Mouse (Mus musculus): ENCODE data around the gene Grin2c. TPM values are rescaled to one million over a fixed set of nuclear protein-coding genes. Genes with fewer than 3 reads are reported as not detected.

Gene Grin2c
- total RNA-seq (2023; ENCODE audit: inconsistent age) = not detected in 4 replicates

GRCm38 (mm10) chr11:115267061-115267883 lies at the start of gene Grin2c:
Gene Grin2c (minus strand): TSS chr11:115267243.

DNA sequence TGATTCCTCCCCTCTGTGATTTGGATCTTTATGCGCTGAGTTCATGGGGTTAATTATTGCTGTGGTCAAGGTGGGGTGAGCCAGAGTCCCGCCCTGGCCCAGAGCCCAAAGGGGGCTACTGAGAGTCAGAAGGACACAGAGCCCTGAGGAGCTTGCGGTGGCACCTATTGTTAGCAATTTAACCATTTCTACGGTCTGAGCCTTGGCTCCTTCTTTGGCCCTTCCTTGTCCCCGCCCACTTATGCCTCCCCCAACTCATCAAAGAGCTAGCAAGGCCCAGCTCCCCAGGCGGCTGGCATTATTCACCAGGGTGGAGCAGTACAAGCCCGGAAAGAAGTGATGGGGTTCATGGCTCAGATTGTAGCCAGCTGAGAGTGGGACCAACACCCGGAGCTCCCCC lies 39.8 kb upstream of the Grin2c start, which contains the start of gene Otop2:
TSS of gene Otop2 (plus strand) at position 301 of the 400 bp plus-strand sequence.

DNA sequence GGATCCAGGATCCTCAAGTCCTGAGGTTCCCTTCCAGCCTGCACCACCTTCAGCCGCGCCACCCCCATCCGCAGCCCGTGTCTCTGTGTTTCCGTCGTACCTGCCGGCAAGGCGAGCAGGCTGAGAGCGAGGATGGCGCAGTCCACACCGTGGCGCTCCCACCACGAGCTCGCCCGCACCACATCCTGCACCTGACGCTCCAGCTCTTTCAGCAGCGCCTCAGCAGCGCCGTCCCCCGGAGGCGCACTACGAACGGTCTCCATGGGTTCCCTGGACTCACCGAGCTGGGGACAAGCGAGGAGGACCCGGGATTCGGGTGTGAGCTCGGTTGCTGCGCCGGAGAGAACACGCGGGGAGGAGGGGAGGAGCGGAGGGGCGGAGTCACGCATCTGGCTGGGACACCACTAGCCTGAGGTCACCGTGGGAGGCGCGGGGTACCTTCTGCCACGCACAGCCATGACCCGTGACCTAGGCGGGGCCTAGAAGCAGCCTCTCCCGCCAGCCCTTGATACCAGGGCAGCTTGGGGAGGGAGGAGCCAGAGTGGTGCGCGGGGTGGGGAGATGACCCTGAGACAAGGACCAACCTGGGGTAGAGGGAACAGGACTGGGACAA lies 30.3 kb upstream of the Grin2c start, which contains the start of gene Fads6:
TSS of gene Fads6 (minus strand) at position 450 of the 613 bp plus-strand sequence.

GRCm38 (mm10) chr11:115276780-115277603 lies 9.9 kb upstream of the Grin2c start, which contains the start of gene Fdxr:
Gene Fdxr (minus strand): TSS chr11:115277050.

Other genes starting within 250 kb of the Grin2c start
- gene Cd300ld4, start 240.2 kb downstream of the Grin2c start, total RNA-seq (2023; ENCODE audit: inconsistent age) = not detected in 4 replicates
- 0.90 to 1.1 TPM (median 0.95 TPM) in 4 replicates for gene Cd300ld5, start 229.5 kb downstream of the Grin2c start, total RNA-seq (2023; ENCODE audit: inconsistent age)
- 0.90 to 1.1 TPM (median 0.96 TPM) in 4 replicates for gene Cd300ld3, start 218.8 kb downstream of the Grin2c start, total RNA-seq (2023; ENCODE audit: inconsistent age)
- gene Cd300e, start 205.1 kb downstream of the Grin2c start, total RNA-seq (2023; ENCODE audit: inconsistent age) = 0.39 to 1.3 TPM (median 1.2 TPM) in 4 replicates
- gene Rab37, start 175.8 kb downstream of the Grin2c start, total RNA-seq (2023; ENCODE audit: inconsistent age) = 4.1 to 6.9 TPM (median 4.9 TPM) in 4 replicates
- gene Cd300lf, start 133.3 kb downstream of the Grin2c start, total RNA-seq (2023; ENCODE audit: inconsistent age) = 9.7 to 14.3 TPM (median 10.3 TPM) in 4 replicates
- 73.9 to 83.7 TPM (median 79.0 TPM) in 4 replicates for gene Slc9a3r1, start 103.9 kb downstream of the Grin2c start, total RNA-seq (2023; ENCODE audit: inconsistent age)
- 14.8 to 19.6 TPM (median 16.6 TPM) in 4 replicates for gene Tmem104, start 79.8 kb downstream of the Grin2c start, total RNA-seq (2023; ENCODE audit: inconsistent age)
- 15.6 to 30.2 TPM (median 19.0 TPM) in 4 replicates for gene Nat9, start 79.4 kb downstream of the Grin2c start, total RNA-seq (2023; ENCODE audit: inconsistent age)
- gene Fdxr, start 9.8 kb upstream of the Grin2c start, total RNA-seq (2023; ENCODE audit: inconsistent age) = 18.4 to 21.9 TPM (median 20.6 TPM) in 4 replicates
- gene Fads6, start 30.4 kb upstream of the Grin2c start, total RNA-seq (2023; ENCODE audit: inconsistent age) = 0.19 TPM in 1 of 4 replicates, not detected in the others
- gene Otop2, start 39.9 kb upstream of the Grin2c start, total RNA-seq (2023; ENCODE audit: inconsistent age) = not detected in 4 replicates
- gene Ush1g, start 54.8 kb upstream of the Grin2c start, total RNA-seq (2023; ENCODE audit: inconsistent age) = not detected in 4 replicates
- not detected in 4 replicates for gene Otop3, start 67.5 kb upstream of the Grin2c start, total RNA-seq (2023; ENCODE audit: inconsistent age)
- 0.16 to 1.3 TPM (median 0.62 TPM) in 4 replicates for gene Hid1, start 100.5 kb upstream of the Grin2c start, total RNA-seq (2023; ENCODE audit: inconsistent age)
- not detected in 4 replicates for gene Cdr2l, start 114.7 kb upstream of the Grin2c start, total RNA-seq (2023; ENCODE audit: inconsistent age)
- 39.5 to 75.4 TPM (median 57.2 TPM) in 4 replicates for gene Mrpl58, start 136.5 kb upstream of the Grin2c start, total RNA-seq (2023; ENCODE audit: inconsistent age)
- 182 to 204 TPM (median 189 TPM) in 4 replicates for gene Atp5h, start 152.7 kb upstream of the Grin2c start, total RNA-seq (2023; ENCODE audit: inconsistent age)
- 29.9 to 44.8 TPM (median 39.7 TPM) in 4 replicates for gene Kctd2, start 152.9 kb upstream of the Grin2c start, total RNA-seq (2023; ENCODE audit: inconsistent age)
- not detected in 4 replicates for gene Trim80, start 173.3 kb upstream of the Grin2c start, total RNA-seq (2023; ENCODE audit: inconsistent age)
- gene Slc16a5, start 195.2 kb upstream of the Grin2c start, total RNA-seq (2023; ENCODE audit: inconsistent age) = not detected in 4 replicates
- 8.2 to 10.0 TPM (median 9.4 TPM) in 4 replicates for gene Armc7, start 208.4 kb upstream of the Grin2c start, total RNA-seq (2023; ENCODE audit: inconsistent age)
- 74.5 to 85.8 TPM (median 80.1 TPM) in 4 replicates for gene Nt5c, start 224.6 kb upstream of the Grin2c start, total RNA-seq (2023; ENCODE audit: inconsistent age)
- 194 to 214 TPM (median 207 TPM) in 4 replicates for gene Jpt1, start 247.1 kb upstream of the Grin2c start, total RNA-seq (2023; ENCODE audit: inconsistent age)

Data from B cell, adult (primary cell).